Mouse (Mus musculus) CH12.LX (cell line): Measurements from ENCODE around the gene Fbxo42. TPM values are rescaled to one million over a fixed set of nuclear protein-coding genes. Genes with fewer than 3 reads are reported as not detected.
A peak's percentile ranks its signal among the peaks of the same experiment; 100 is the strongest.

Source experiments
- DNase-seq: peaks from one replicate; pipeline ENCODE4 v3.0.0-alpha.2; 2013; ENCODE audit errors: extremely low read depth
- H3K27ac ChIP-seq: 2 replicates; pipeline ENCODE4 v1.5.1; 2012; ENCODE audit warnings: low read depth, mild to moderate bottlenecking, control low read depth, moderate library complexity; ENCODE audit not compliant: insufficient read depth
- H3K27me3 ChIP-seq: replicated peaks from 2 replicates; pipeline ENCODE3; 2012; ENCODE audit warnings: inconsistent platforms
- H3K36me3 ChIP-seq, 2 experiments: replicated peaks in 1 of 2; 2 replicates each; pipeline versions ENCODE3 to v1.6.1; 2012; ENCODE audit warnings: inconsistent platforms in 1 of 2, low read length in 1 of 2, mild to moderate bottlenecking in 1 of 2, mixed read lengths in 1 of 2, moderate library complexity in 1 of 2; ENCODE audit not compliant: control insufficient read depth in 1 of 2, insufficient read depth in 1 of 2
- H3K4me1 ChIP-seq, 2 experiments: 2 replicates each; pipeline ENCODE4 v1.6.1; 2012; ENCODE audit warnings: inconsistent platforms in 1 of 2, moderate library complexity in 1 of 2; ENCODE audit not compliant: insufficient read depth in 2 of 2, control insufficient read depth in 1 of 2
- H3K4me2 ChIP-seq: 2 replicates; pipeline ENCODE4 v1.6.1; 2012; ENCODE audit warnings: low read depth, mild to moderate bottlenecking, control low read depth; ENCODE audit not compliant: poor library complexity, insufficient read depth, severe bottlenecking
- H3K4me3 ChIP-seq, 3 experiments: fragments of 150-350 bp in 1 of 3; sonication (generic) in 1 of 3; replicated peaks in 1 of 3; 2 replicates each; pipeline versions ENCODE3 to v1.5.1; 2011 to 2012; ENCODE audit warnings: low read depth in 2 of 3, low read length in 2 of 3, mild to moderate bottlenecking in 2 of 3, moderate library complexity in 2 of 3, control low read depth in 1 of 3, improper control_type of control experiment in 1 of 3, inconsistent platforms in 1 of 3, mixed read lengths in 1 of 3; ENCODE audit not compliant: poor library complexity in 1 of 3
- H3K79me2 ChIP-seq: replicated peaks from 2 replicates; pipeline ENCODE4 v1.6.1; 2012; ENCODE audit warnings: mild to moderate bottlenecking, moderate library complexity; ENCODE audit not compliant: control insufficient read depth, poor library complexity, insufficient read depth, severe bottlenecking; ENCODE audit errors: extremely low read depth
- H3K9ac ChIP-seq: 2 replicates; pipeline ENCODE4 v1.6.1; 2012; ENCODE audit warnings: low read depth, mild to moderate bottlenecking, control low read depth, moderate library complexity; ENCODE audit not compliant: insufficient read depth
- H3K9me3 ChIP-seq: replicated peaks from 2 replicates; pipeline ENCODE3; 2012; ENCODE audit warnings: low read length, inconsistent platforms, mixed read lengths
- BHLHE40 ChIP-seq: IDR thresholded peaks from 2 replicates; pipeline ENCODE4 v1.6.1; 2011; ENCODE audit warnings: mild to moderate bottlenecking, low read depth, low read length, improper control_type of control experiment
- CHD1 ChIP-seq: IDR thresholded peaks from 2 replicates; pipeline ENCODE4 v1.6.1; 2012; ENCODE audit warnings: low read depth, low read length, improper control_type of control experiment, inconsistent platforms
- CTCF ChIP-seq, 2 experiments: IDR thresholded peaks in 1 of 2; conservative IDR thresholded peaks in 1 of 2; 2 replicates each; pipeline ENCODE4 v1.5.1; 2011 to 2012; ENCODE audit warnings: low read depth in 2 of 2, low read length in 2 of 2, improper control_type of control experiment in 1 of 2, inconsistent platforms in 1 of 2, mild to moderate bottlenecking in 1 of 2, moderate library complexity in 1 of 2
- E2F4 ChIP-seq: IDR thresholded peaks from 2 replicates; pipeline ENCODE4 v1.6.1; 2011; ENCODE audit warnings: low read depth, low read length, improper control_type of control experiment; ENCODE audit not compliant: insufficient replicate concordance
- EP300 ChIP-seq: IDR thresholded peaks from 2 replicates; pipeline ENCODE4 v1.6.1; 2011; ENCODE audit warnings: low read length, improper control_type of control experiment
- ETS1 ChIP-seq: conservative IDR thresholded peaks from 2 replicates; pipeline ENCODE4 v1.6.1; 2012; ENCODE audit warnings: low read depth, mild to moderate bottlenecking, inconsistent platforms, low read length, improper control_type of control experiment, moderate library complexity
- GABPA ChIP-seq: IDR thresholded peaks from 2 replicates; pipeline ENCODE4 v1.6.1; 2012; ENCODE audit warnings: low read depth, low read length, improper control_type of control experiment, inconsistent platforms; ENCODE audit not compliant: insufficient replicate concordance
- HCFC1 ChIP-seq: IDR thresholded peaks from 2 replicates; pipeline ENCODE4 v1.6.1; 2012; ENCODE audit warnings: low read depth, mild to moderate bottlenecking, inconsistent platforms, low read length, improper control_type of control experiment
- IRF4 ChIP-seq: IDR thresholded peaks from 2 replicates; pipeline ENCODE4 v1.6.1; 2014; ENCODE audit warnings: low read depth, mild to moderate bottlenecking, inconsistent platforms, low read length, improper control_type of control experiment
- JUND ChIP-seq: conservative IDR thresholded peaks from 2 replicates; pipeline ENCODE4 v1.6.1; 2011; ENCODE audit warnings: low read depth, low read length, improper control_type of control experiment
- MAFK ChIP-seq: IDR thresholded peaks from 2 replicates; pipeline ENCODE4 v1.6.1; 2011; ENCODE audit warnings: low read length, improper control_type of control experiment; ENCODE audit not compliant: insufficient replicate concordance
- MAX ChIP-seq: IDR thresholded peaks from 2 replicates; pipeline ENCODE4 v1.6.1; 2011; ENCODE audit warnings: low read length, improper control_type of control experiment
- MAZ ChIP-seq: IDR thresholded peaks from 2 replicates; pipeline ENCODE4 v1.6.1; 2012; ENCODE audit warnings: low read depth, mild to moderate bottlenecking, inconsistent platforms, low read length, improper control_type of control experiment, moderate library complexity
- MEF2A ChIP-seq: IDR thresholded peaks from 2 replicates; pipeline ENCODE4 v1.6.1; 2014; ENCODE audit warnings: low read depth, mild to moderate bottlenecking, inconsistent platforms, low read length, improper control_type of control experiment, borderline replicate concordance
- MXI1 ChIP-seq: IDR thresholded peaks from 2 replicates; pipeline ENCODE4 v1.6.1; 2011; ENCODE audit warnings: mild to moderate bottlenecking, low read depth, low read length, improper control_type of control experiment
- MYC ChIP-seq: IDR thresholded peaks from 2 replicates; pipeline ENCODE4 v1.6.1; 2011; ENCODE audit warnings: low read depth, mild to moderate bottlenecking, improper control_type of control experiment, low read length
- NELFE ChIP-seq: IDR thresholded peaks from 2 replicates; pipeline ENCODE4 v1.6.1; 2011; ENCODE audit warnings: low read depth, low read length, improper control_type of control experiment
- NRF1 ChIP-seq: IDR thresholded peaks from 2 replicates; pipeline ENCODE4 v1.6.1; 2014; ENCODE audit warnings: low read depth, mild to moderate bottlenecking, inconsistent platforms, low read length, improper control_type of control experiment, moderate library complexity
- POLR2A ChIP-seq: IDR thresholded peaks from 2 replicates; pipeline ENCODE4 v1.6.1; 2011; ENCODE audit warnings: low read depth, mild to moderate bottlenecking, improper control_type of control experiment, low read length
- POLR2AphosphoS2 ChIP-seq: IDR thresholded peaks from 2 replicates; pipeline ENCODE4 v1.6.1; 2011; ENCODE audit warnings: low read depth, low read length, improper control_type of control experiment
- RAD21 ChIP-seq: IDR thresholded peaks from 2 replicates; pipeline ENCODE4 v1.6.1; 2011; ENCODE audit warnings: low read depth, mild to moderate bottlenecking, low read length, improper control_type of control experiment, moderate library complexity
- RCOR1 ChIP-seq: conservative IDR thresholded peaks from 2 replicates; pipeline ENCODE4 v1.6.1; 2012; ENCODE audit warnings: low read depth, mild to moderate bottlenecking, inconsistent platforms, low read length, improper control_type of control experiment
- SIN3A ChIP-seq: IDR thresholded peaks from 2 replicates; pipeline ENCODE4 v1.6.1; 2012; ENCODE audit warnings: low read length, improper control_type of control experiment, inconsistent platforms
- TCF12 ChIP-seq: IDR thresholded peaks from 2 replicates; pipeline ENCODE4 v1.6.1; 2014; ENCODE audit warnings: low read depth, mild to moderate bottlenecking, inconsistent platforms, low read length, improper control_type of control experiment
- UBTF ChIP-seq: IDR thresholded peaks from 2 replicates; pipeline ENCODE4 v1.6.1; 2012; ENCODE audit warnings: low read depth, mild to moderate bottlenecking, inconsistent platforms, low read length, improper control_type of control experiment, moderate library complexity
- USF2 ChIP-seq: conservative IDR thresholded peaks from 2 replicates; pipeline ENCODE4 v1.6.1; 2011; ENCODE audit warnings: low read depth, low read length, improper control_type of control experiment
- ZC3H11A ChIP-seq: IDR thresholded peaks from 2 replicates; pipeline ENCODE4 v1.6.1; 2012; ENCODE audit warnings: low read depth, mild to moderate bottlenecking, inconsistent platforms, low read length, improper control_type of control experiment
- ZKSCAN1 ChIP-seq: IDR thresholded peaks from 2 replicates; pipeline ENCODE4 v1.6.1; 2012; ENCODE audit warnings: low read depth, inconsistent platforms, low read length, improper control_type of control experiment, borderline replicate concordance
- ZMIZ1 ChIP-seq: IDR thresholded peaks from 2 replicates; pipeline ENCODE4 v1.6.1; 2012; ENCODE audit warnings: low read depth, mild to moderate bottlenecking, inconsistent platforms, low read length, improper control_type of control experiment
- dilution Hi-C: fragments of 300-500 bp; cut with MboI; formaldehyde crosslinking; loops from 2 replicates; pipeline ENCODE4 v1.14.3; 2020; ENCODE audit warnings: low sequenced_read_pairs; ENCODE audit not compliant: extremely low pct_unique_long_range_greater_than_20kb, extremely low pct_ligation_motif_present
- in situ Hi-C: fragments of 300-500 bp; cut with MboI; formaldehyde crosslinking; loops from 3 replicates; pipeline ENCODE4 v1.14.3; 2019; ENCODE audit warnings: low sequenced_read_pairs, low pct_ligation_motif_present, low pct_unique_long_range_greater_than_20kb, mixed read lengths
- polyA plus RNA-seq: library from polyadenylated mRNA; unstranded; fragments of >175 nt; gene quantifications from 2 replicates; pipeline ENCODE4 v1.2.1, GENCODE M21; 2012; ENCODE audit warnings: low read depth; ENCODE audit not compliant: insufficient read length
- total RNA-seq, 2 experiments: library from RNA; depleted of rRNA; stranded (reverse); fragments of 300-350 nt in 1 of 2; fragments of >200 nt in 1 of 2; gene quantifications; 2 replicates each; pipeline ENCODE4 v1.2.3; 2012 to 2014

The Fbxo42 gene
- total and polyA plus RNA-seq, 3 experiments: 9.8 to 16.5 (median 14.4) TPM

GRCm38 (mm10) chr4:141134031-141134441, 13.7 kb upstream of the Fbxo42 start:
- dilution Hi-C loops: no loop called here
- no peak for DNase-seq
- Histone ChIP-seq H3K27me3 (no peaks in the 10 kb centered on the region), H3K4me1 (peaks cover 20 to 75% of the 10 kb centered on the region in 2 experiments), H3K9ac (peak overlapping the region; percentile 13; the same call in 1 of the 2 replicates), H3K9me3 (no peaks in the 10 kb centered on the region), H3K27ac (peak overlapping the region; percentile 77), H3K36me3 (peaks cover 12 to 58% of the 10 kb centered on the region in 2 experiments), H3K4me2 (peak overlapping the region; percentile 66), H3K4me3 (peak overlapping the region in 1 of 3 experiments; percentile 6), H3K79me2 (peaks cover 95% of the 10 kb centered on the region)
- in situ Hi-C loops: no loop called here
- TF ChIP-seq UBTF: no peak
- TF ChIP-seq POLR2A: peak; percentile 10; the same call in 1 of the 2 replicates
- no peak for TF ChIP-seq MAZ
- TF ChIP-seq CTCF (conservative IDR thresholded peaks at IDR 0.05 in 1 of 2, IDR thresholded peaks at IDR 0.05 in 1 of 2; ENCODE audit: low read depth in 2 of 2, low read length in 2 of 2): no peak

- peaks cover 88% of the 10 kb centered on the region for H3K79me2 ChIP-seq
- peak; percentile 77 for DNase-seq
- H3K9ac ChIP-seq: no peak overlapping the region; the same call in 1 of the 2 replicates
- H3K4me1 ChIP-seq: peaks cover 20 to 67% of the 10 kb centered on the region in 2 experiments
- no peaks in the 10 kb centered on the region for H3K27me3 ChIP-seq
- peak overlapping the region in 2 of 3 experiments; percentile 17 to 21 for H3K4me3 ChIP-seq
- in situ Hi-C loops: no loop called here
- H3K27ac ChIP-seq: peak overlapping the region; percentile 77
- dilution Hi-C loops: no loop called here
- TF ChIP-seq MYC (peak; percentile 81), HCFC1 (no peak), MXI1 (peak; percentile 91), EP300 (peak; percentile 80), UBTF (0 out of 2 replicates have a peak, but pooled peaks have one; percentile 71), NELFE (no peak), GABPA (no peak), E2F4 (no peak), MAX (peak; percentile 69), SIN3A (peak; percentile 81), TCF12 (peak; percentile 79), JUND (no peak), BHLHE40 (peak; percentile 71), ZKSCAN1 (no peak), MAFK (no peak), NRF1 (peak; percentile 31; the same call in 1 of the 2 replicates), CHD1 (no peak), ETS1 (peak; percentile 60), CTCF (conservative IDR thresholded peaks at IDR 0.05 in 1 of 2, IDR thresholded peaks at IDR 0.05 in 1 of 2; ENCODE audit: low read depth in 2 of 2, low read length in 2 of 2) (no peak), USF2 (no peak), IRF4 (peak; percentile 83), RCOR1 (no peak), RAD21 (no peak), MEF2A (no peak; the same call in 1 of the 2 replicates), ZC3H11A (no peak), ZMIZ1 (no peak), POLR2AphosphoS2 (no peak)
- no peaks in the 10 kb centered on the region for H3K9me3 ChIP-seq
- H3K36me3 ChIP-seq: peaks cover 12 to 50% of the 10 kb centered on the region in 2 experiments
- peak overlapping the region; percentile 66 for H3K4me2 ChIP-seq
These were observed 12.8 kb upstream of the Fbxo42 start for GRCm38 (mm10) chr4:141134751-141135530.
